Mouse (Mus musculus): ENCODE results near the gene Zfp770. TPM values are rescaled to one million over a fixed set of nuclear protein-coding genes. Genes with fewer than 3 reads are reported as not detected.
"Not testable (repeated sequence)": the region's sequence is repeated elsewhere in the genome, so short reads cannot be mapped to it uniquely, and the experiment has no call there.

Zfp770 gene
- 3.8 and 4.1 TPM in 2 replicates for polyA plus RNA-seq (2016; fragmentation: Nextera tagmentation; extraction: Ambion mirVana)

- H3K27me3 ChIP-seq (ENCODE audit: poor library complexity, severe bottlenecking), result no peaks in the 10 kb centered on the region
- WGBS, result under 1% methylated on average over 36 of the region's 36 CpGs
- peaks cover 19% of the 10 kb centered on the region for H3K4me1 ChIP-seq
- H3K4me3 ChIP-seq, result peak within 1 kb of the TSS; percentile 84
- no peaks in the 10 kb centered on the region for H3K9me3 ChIP-seq
- peaks cover 14% of the 10 kb centered on the region for H3K36me3 ChIP-seq (replicated peaks)
- peak; percentile 79 for DNase-seq (ENCODE audit: extremely low spot score, low spot score)
- H3K27ac ChIP-seq, result peak within 1 kb of the TSS; percentile 97
Observed at GRCm38 (mm10) chr2:114200932-114201559, at the start of gene Zfp770. TSS of gene Zfp770 (minus strand) at chr2:114201469.

- no peaks in the 10 kb centered on the region for H3K27me3 ChIP-seq (ENCODE audit: poor library complexity, severe bottlenecking)
- H3K9me3 ChIP-seq, result no peaks in the 10 kb centered on the region
- no peak overlapping the region for H3K27ac ChIP-seq
- no peak overlapping the region for H3K4me3 ChIP-seq
- 86% methylated on average over 6 of the region's 6 CpGs for WGBS
- H3K36me3 ChIP-seq (replicated peaks), result no peaks in the 10 kb centered on the region
- DNase-seq (ENCODE audit: extremely low spot score, low spot score), result no peak
- H3K4me1 ChIP-seq, result no peaks in the 10 kb centered on the region
Observed at GRCm38 (mm10) chr2:114249440-114249839, 48.2 kb upstream of the Zfp770 start.

- Histone ChIP-seq H3K36me3 (replicated peaks) (no peaks in the 10 kb centered on the region), H3K27me3 (ENCODE audit: poor library complexity, severe bottlenecking) (no peaks in the 10 kb centered on the region), H3K4me3 (no peak overlapping the region), H3K9me3 (no peaks in the 10 kb centered on the region), H3K4me1 (peaks cover 7% of the 10 kb centered on the region), H3K27ac (no peak overlapping the region)
- WGBS, result 8% methylated on average over 4 of the region's 4 CpGs
- DNase-seq (ENCODE audit: extremely low spot score, low spot score), result no peak
Observed at GRCm38 (mm10) chr2:114237639-114238038, 36.4 kb upstream of the Zfp770 start.

- peaks cover 7% of the 10 kb centered on the region for H3K4me1 ChIP-seq
- H3K4me3 ChIP-seq, result no peak overlapping the region
- H3K27me3 ChIP-seq (ENCODE audit: poor library complexity, severe bottlenecking), result no peaks in the 10 kb centered on the region
- H3K9me3 ChIP-seq, result no peaks in the 10 kb centered on the region
- no peaks in the 10 kb centered on the region for H3K36me3 ChIP-seq (replicated peaks)
- no peak for DNase-seq (ENCODE audit: extremely low spot score, low spot score)
- WGBS, result 86% methylated on average over 1 of the region's 1 CpGs
- H3K27ac ChIP-seq, result no peak overlapping the region
Observed at GRCm38 (mm10) chr2:114236566-114236965, 35.3 kb upstream of the Zfp770 start.

GRCm38 (mm10) chr2:114235584-114235983, 34.3 kb upstream of the Zfp770 start:
- Histone ChIP-seq H3K4me3 (no peak overlapping the region), H3K4me1 (peaks cover 7% of the 10 kb centered on the region), H3K27me3 (ENCODE audit: poor library complexity, severe bottlenecking) (no peaks in the 10 kb centered on the region), H3K9me3 (no peaks in the 10 kb centered on the region), H3K27ac (no peak overlapping the region), H3K36me3 (replicated peaks) (no peaks in the 10 kb centered on the region)
- no peak for DNase-seq (ENCODE audit: extremely low spot score, low spot score)
- 94% methylated on average over 3 of the region's 3 CpGs for WGBS

GRCm38 (mm10) chr2:114231248-114231647, 30.0 kb upstream of the Zfp770 start:
- WGBS, result 93% methylated on average over 2 of the region's 2 CpGs
- Histone ChIP-seq H3K9me3 (no peaks in the 10 kb centered on the region), H3K4me1 (no peaks in the 10 kb centered on the region), H3K36me3 (replicated peaks) (no peaks in the 10 kb centered on the region), H3K27ac (no peak overlapping the region), H3K4me3 (no peak overlapping the region), H3K27me3 (ENCODE audit: poor library complexity, severe bottlenecking) (no peaks in the 10 kb centered on the region)
- DNase-seq (ENCODE audit: extremely low spot score, low spot score), result no peak

GRCm38 (mm10) chr2:114228672-114229071, 27.4 kb upstream of the Zfp770 start:
- Histone ChIP-seq H3K4me3 (no peak overlapping the region), H3K36me3 (replicated peaks) (no peaks in the 10 kb centered on the region), H3K27me3 (ENCODE audit: poor library complexity, severe bottlenecking) (no peaks in the 10 kb centered on the region), H3K27ac (no peak overlapping the region), H3K4me1 (no peaks in the 10 kb centered on the region), H3K9me3 (no peaks in the 10 kb centered on the region)
- 92% methylated on average over 2 of the region's 2 CpGs for WGBS
- DNase-seq (ENCODE audit: extremely low spot score, low spot score), result no peak

- DNase-seq (ENCODE audit: extremely low spot score, low spot score), result no peak
- H3K4me3 ChIP-seq, result no peak overlapping the region
- no peaks in the 10 kb centered on the region for H3K9me3 ChIP-seq
- peaks cover 8% of the 10 kb centered on the region for H3K4me1 ChIP-seq
- 76% methylated on average over 6 of the region's 6 CpGs for WGBS
- H3K27ac ChIP-seq, result no peak overlapping the region
- no peaks in the 10 kb centered on the region for H3K36me3 ChIP-seq (replicated peaks)
- no peaks in the 10 kb centered on the region for H3K27me3 ChIP-seq (ENCODE audit: poor library complexity, severe bottlenecking)
Observed at GRCm38 (mm10) chr2:114205036-114205435, 3.8 kb upstream of the Zfp770 start.

GRCm38 (mm10) chr2:114201574-114201973, 305 bp upstream of the Zfp770 start:
- peak overlapping the region; percentile 97 for H3K27ac ChIP-seq
- no peak for DNase-seq (ENCODE audit: extremely low spot score, low spot score)
- H3K9me3 ChIP-seq, result no peaks in the 10 kb centered on the region
- H3K27me3 ChIP-seq (ENCODE audit: poor library complexity, severe bottlenecking), result no peaks in the 10 kb centered on the region
- H3K4me3 ChIP-seq, result peak overlapping the region; percentile 84
- peaks cover 9% of the 10 kb centered on the region for H3K36me3 ChIP-seq (replicated peaks)
- peaks cover 19% of the 10 kb centered on the region for H3K4me1 ChIP-seq
- whole genome bisulfite sequencing, result 39% methylated on average over 4 of the region's 4 CpGs

GRCm38 (mm10) chr2:114196421-114196820, 4.8 kb downstream of the Zfp770 start:
- WGBS, result 93% methylated on average over 5 of the region's 5 CpGs
- no peak overlapping the region for H3K27ac ChIP-seq
- no peaks in the 10 kb centered on the region for H3K9me3 ChIP-seq
- H3K36me3 ChIP-seq (replicated peaks), result peaks cover 35% of the 10 kb centered on the region
- no peak overlapping the region for H3K4me3 ChIP-seq
- DNase-seq (ENCODE audit: extremely low spot score, low spot score), result no peak
- no peaks in the 10 kb centered on the region for H3K27me3 ChIP-seq (ENCODE audit: poor library complexity, severe bottlenecking)
- peaks cover 19% of the 10 kb centered on the region for H3K4me1 ChIP-seq

- not testable (repeated sequence) for H3K36me3 ChIP-seq (replicated peaks); H3K4me1 ChIP-seq; H3K9me3 ChIP-seq; DNase-seq (ENCODE audit: extremely low spot score, low spot score); H3K27ac ChIP-seq; H3K27me3 ChIP-seq (ENCODE audit: poor library complexity, severe bottlenecking); H3K4me3 ChIP-seq
- 81% methylated on average over 1 of the region's 6 CpGs for WGBS
Observed at GRCm38 (mm10) chr2:114186924-114187323, 14.3 kb downstream of the Zfp770 start, which contains the start of gene Aqr. TSS of gene Aqr (minus strand) at chr2:114187024.

- H3K4me3 ChIP-seq, result no peak overlapping the region
- 44% methylated on average over 4 of the region's 4 CpGs for WGBS
- no peaks in the 10 kb centered on the region for H3K9me3 ChIP-seq
- H3K4me1 ChIP-seq, result peaks cover 13% of the 10 kb centered on the region
- H3K27ac ChIP-seq, result no peak overlapping the region
- H3K27me3 ChIP-seq (ENCODE audit: poor library complexity, severe bottlenecking), result no peaks in the 10 kb centered on the region
- DNase-seq (ENCODE audit: extremely low spot score, low spot score), result no peak
- H3K36me3 ChIP-seq (replicated peaks), result no peaks in the 10 kb centered on the region
Observed at GRCm38 (mm10) chr2:114177802-114178733, 23.2 kb downstream of the Zfp770 start.
